Mouse (Mus musculus) C2C12 (cell line): ENCODE data around the gene Snrnp27. TPM values are rescaled to one million over a fixed set of nuclear protein-coding genes. Genes with fewer than 3 reads are reported as not detected.

Experiments used
- H3K27me3 ChIP-seq: one replicate; pipeline ENCODE4 v1.6.1; 2011; ENCODE audit not compliant: control insufficient read depth, insufficient read depth, insufficient read length
- H3K36me3 ChIP-seq: one replicate; pipeline ENCODE4 v1.6.1; 2011; ENCODE audit not compliant: control insufficient read depth, insufficient read depth
- H3K4me3 ChIP-seq: one replicate; pipeline ENCODE4 v1.5.1; 2011; ENCODE audit warnings: mild to moderate bottlenecking, control low read depth; ENCODE audit not compliant: poor library complexity, insufficient read depth, severe bottlenecking
- H3K79me2 ChIP-seq: one replicate; pipeline ENCODE4 v1.6.1; 2011; ENCODE audit not compliant: control insufficient read depth, insufficient read depth
- H3K79me3 ChIP-seq: one replicate; pipeline ENCODE4 v1.6.1; 2011; ENCODE audit warnings: low read depth, control low read depth
- H3ac ChIP-seq: one replicate; pipeline ENCODE3; 2011; ENCODE audit warnings: low read depth; ENCODE audit not compliant: control insufficient read depth, insufficient read length
- CEBPB ChIP-seq: IDR thresholded peaks from one replicate; pipeline ENCODE4 v1.6.1; 2011; ENCODE audit warnings: low read depth, mild to moderate bottlenecking, control low read depth, moderate library complexity
- CTCF ChIP-seq: IDR thresholded peaks from one replicate; pipeline ENCODE4 v1.5.1; 2011; ENCODE audit not compliant: control insufficient read depth, insufficient read depth, insufficient read length
- FOSL1 ChIP-seq: IDR thresholded peaks from one replicate; pipeline ENCODE4 v1.8.0; 2011; ENCODE audit warnings: mild to moderate bottlenecking, low read length; ENCODE audit not compliant: poor library complexity, insufficient read depth, severe bottlenecking
- MAX ChIP-seq: IDR thresholded peaks from one replicate; pipeline ENCODE4 v1.6.1; 2011; ENCODE audit warnings: mild to moderate bottlenecking, control low read depth
- MYOD1 ChIP-seq: IDR thresholded peaks from one replicate; pipeline ENCODE4 v1.6.1; 2011; ENCODE audit warnings: low read depth; ENCODE audit not compliant: control insufficient read depth, insufficient read length
- MYOG ChIP-seq: IDR thresholded peaks from one replicate; pipeline ENCODE4 v1.6.1; 2011; ENCODE audit not compliant: control insufficient read depth, insufficient read length; ENCODE audit errors: extremely low read depth
- USF1 ChIP-seq: IDR thresholded peaks from one replicate; pipeline ENCODE4 v1.6.1; 2011; ENCODE audit warnings: low read depth, mild to moderate bottlenecking, control low read depth, moderate library complexity
- polyA plus RNA-seq: library from polyadenylated mRNA; unstranded; fragments of >200 nt; fragmentation: generic; extraction: Trizol; gene quantifications from one replicate; pipeline ENCODE4 v1.2.1, GENCODE M21; 2012; ENCODE audit warnings: missing spikeins

Snrnp27 gene
- polyA plus RNA-seq, 1 experiment: 53.1 TPM

- peak within 1 kb of the TSS; percentile 56 for H3K4me3 ChIP-seq
- H3K36me3 ChIP-seq: peaks cover 13% of the 10 kb centered on the region
- no peaks in the 10 kb centered on the region for H3K27me3 ChIP-seq
- no peaks in the 10 kb centered on the region for H3K79me2 ChIP-seq
- peak within 1 kb of the TSS; percentile 64 for H3ac ChIP-seq
- TF ChIP-seq MYOD1 (no peak), MYOG (no peak), FOSL1 (no peak), USF1 (no peak), CEBPB (no peak), CTCF (no peak), MAX (no peak)
- H3K79me3 ChIP-seq: no peaks in the 10 kb centered on the region
Measured at GRCm38 (mm10) chr6:86668580-86669239, 15.6 kb downstream of the Snrnp27 start, which contains the start of gene Mxd1. Gene Mxd1, minus strand, starts transcription at chr6:86669161.

GRCm38 (mm10) chr6:86667061-86667460, 17.3 kb downstream of the Snrnp27 start:
- Histone ChIP-seq H3K27me3 (no peaks in the 10 kb centered on the region), H3K79me2 (no peaks in the 10 kb centered on the region), H3K79me3 (no peaks in the 10 kb centered on the region), H3K4me3 (no peak overlapping the region), H3K36me3 (no peaks in the 10 kb centered on the region), H3ac (no peak overlapping the region)
- no peak for TF ChIP-seq CTCF
- no peak for TF ChIP-seq FOSL1
- no peak for TF ChIP-seq USF1
- TF ChIP-seq MAX: no peak
- TF ChIP-seq MYOG: no peak
- TF ChIP-seq MYOD1: no peak
- TF ChIP-seq CEBPB: no peak

- Histone ChIP-seq H3K36me3 (no peaks in the 10 kb centered on the region), H3K27me3 (no peaks in the 10 kb centered on the region), H3K79me3 (no peaks in the 10 kb centered on the region), H3K4me3 (no peak overlapping the region), H3K79me2 (no peaks in the 10 kb centered on the region), H3ac (no peak overlapping the region)
- no peak for TF ChIP-seq MYOG
- no peak for TF ChIP-seq USF1
- TF ChIP-seq MAX: no peak
- TF ChIP-seq CTCF: no peak
- TF ChIP-seq FOSL1: no peak
- no peak for TF ChIP-seq CEBPB
- TF ChIP-seq MYOD1: no peak
Measured at GRCm38 (mm10) chr6:86665560-86666307, 18.6 kb downstream of the Snrnp27 start.

GRCm38 (mm10) chr6:86665076-86665475, 19.2 kb downstream of the Snrnp27 start:
- H3ac ChIP-seq: no peak overlapping the region
- H3K79me3 ChIP-seq: no peaks in the 10 kb centered on the region
- no peaks in the 10 kb centered on the region for H3K27me3 ChIP-seq
- no peak for TF ChIP-seq MYOD1
- no peak for TF ChIP-seq MAX
- TF ChIP-seq FOSL1: no peak
- TF ChIP-seq MYOG: no peak
- no peak for TF ChIP-seq CTCF
- TF ChIP-seq USF1: no peak
- no peak for TF ChIP-seq CEBPB
- H3K79me2 ChIP-seq: no peaks in the 10 kb centered on the region
- no peak overlapping the region for H3K4me3 ChIP-seq
- H3K36me3 ChIP-seq: no peaks in the 10 kb centered on the region

DNA sequence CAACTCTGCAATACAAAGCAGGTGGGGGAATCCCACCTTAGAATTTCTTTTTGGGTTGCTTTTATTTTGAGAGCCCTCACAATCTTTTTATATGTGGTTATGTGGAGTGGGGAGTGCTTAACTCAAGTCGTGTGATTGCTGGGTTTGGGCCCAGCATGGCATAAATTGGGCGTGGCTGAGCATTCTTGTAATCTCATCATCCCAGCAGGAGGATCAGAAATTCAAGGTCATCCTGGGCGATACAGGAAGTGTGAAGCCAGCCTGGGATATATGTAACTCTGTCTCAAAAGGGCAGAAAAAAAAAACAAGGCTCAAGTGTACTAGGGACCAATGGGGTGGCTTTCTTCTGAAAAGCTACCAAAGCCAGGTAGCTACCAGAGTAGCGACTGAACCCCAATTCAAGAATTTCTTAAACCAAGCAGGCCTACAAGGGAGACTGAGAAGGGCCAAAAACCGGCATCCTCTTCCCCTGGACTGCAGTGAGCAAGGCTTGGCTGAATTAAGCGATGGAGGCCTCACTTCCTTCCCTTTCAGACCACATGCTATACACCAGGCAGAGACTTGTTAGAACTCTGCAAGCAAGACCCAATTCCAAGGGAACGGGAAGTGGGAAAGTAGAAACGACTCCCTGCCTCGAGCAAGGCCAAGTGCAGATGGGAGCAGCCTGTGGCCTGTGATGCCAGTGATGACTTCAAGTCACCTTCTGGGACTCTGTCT, 24.0 kb downstream of the Snrnp27 start:
- no peak overlapping the region for H3ac ChIP-seq
- no peaks in the 10 kb centered on the region for H3K79me3 ChIP-seq
- H3K36me3 ChIP-seq: no peaks in the 10 kb centered on the region
- H3K27me3 ChIP-seq: no peaks in the 10 kb centered on the region
- no peaks in the 10 kb centered on the region for H3K79me2 ChIP-seq
- TF ChIP-seq CEBPB (no peak), MAX (no peak), MYOG (no peak), USF1 (no peak), MYOD1 (no peak)
- no peak overlapping the region for H3K4me3 ChIP-seq

DNA sequence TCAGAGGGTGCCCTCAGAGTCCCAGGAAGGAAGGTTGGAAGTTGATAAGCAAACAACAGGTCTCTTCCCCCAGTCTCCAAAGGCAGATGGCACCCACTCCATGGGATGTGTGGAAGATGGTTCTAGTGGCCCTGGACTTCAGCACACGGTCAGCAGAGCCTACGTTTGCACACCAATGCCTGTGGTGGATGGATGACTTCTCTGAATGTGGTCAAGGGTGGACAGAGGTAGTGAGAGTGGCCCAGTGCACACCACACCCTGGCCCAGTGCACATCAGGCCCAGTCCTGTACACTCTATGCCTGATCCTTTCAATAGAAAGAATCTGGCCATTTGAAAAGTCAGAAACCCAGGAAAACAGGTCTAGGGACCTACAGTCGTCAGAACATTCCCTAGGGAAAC, 25.8 kb downstream of the Snrnp27 start:
- no peaks in the 10 kb centered on the region for H3K79me3 ChIP-seq
- TF ChIP-seq MAX: no peak
- TF ChIP-seq MYOG: no peak
- no peak for TF ChIP-seq USF1
- TF ChIP-seq FOSL1: no peak
- TF ChIP-seq CTCF: no peak
- TF ChIP-seq MYOD1: no peak
- TF ChIP-seq CEBPB: no peak
- H3K4me3 ChIP-seq: no peak overlapping the region
- H3K79me2 ChIP-seq: no peaks in the 10 kb centered on the region
- no peak overlapping the region for H3ac ChIP-seq
- H3K36me3 ChIP-seq: no peaks in the 10 kb centered on the region
- no peaks in the 10 kb centered on the region for H3K27me3 ChIP-seq
